Mouse (Mus musculus) midbrain, embryonic 15.5 days (tissue): ENCODE results near the gene Dab1. TPM values are rescaled to one million over a fixed set of nuclear protein-coding genes. Genes with fewer than 3 reads are reported as not detected.

ENCODE experiments used
- ATAC-seq: fragments of 200-750 bp; cut with Nextera tagmentation; replicated peaks from 2 replicates; pipeline ENCODE4 v1.8.0; 2017; ENCODE audit warnings: moderate TSS enrichment
- H3K27ac ChIP-seq: fragments of 300-500 bp; sonication (generic); 2 replicates; pipeline ENCODE4 v1.5.1; 2015; ENCODE audit warnings: mild to moderate bottlenecking, inconsistent platforms
- H3K27me3 ChIP-seq: fragments of 300-500 bp; sonication (generic); replicated peaks from 2 replicates; pipeline ENCODE4 v1.6.1; 2015; ENCODE audit warnings: inconsistent platforms
- H3K36me3 ChIP-seq: fragments of 300-500 bp; sonication (generic); replicated peaks from 2 replicates; pipeline ENCODE4 v1.6.1; 2015; ENCODE audit warnings: inconsistent platforms
- H3K4me1 ChIP-seq: fragments of 300-500 bp; sonication (generic); 2 replicates; pipeline ENCODE4 v1.6.1; 2015; ENCODE audit warnings: inconsistent platforms
- H3K4me2 ChIP-seq: fragments of 300-500 bp; sonication (generic); 2 replicates; pipeline ENCODE4 v1.6.1; 2015; ENCODE audit warnings: inconsistent platforms, mild to moderate bottlenecking, moderate library complexity
- H3K4me3 ChIP-seq: fragments of 300-500 bp; sonication (generic); 2 replicates; pipeline ENCODE4 v1.5.1; 2015; ENCODE audit warnings: mild to moderate bottlenecking, inconsistent platforms
- H3K9ac ChIP-seq: fragments of 300-500 bp; sonication (generic); 2 replicates; pipeline ENCODE4 v1.6.1; 2015; ENCODE audit warnings: mild to moderate bottlenecking, inconsistent platforms
- H3K9me3 ChIP-seq: fragments of 300-500 bp; sonication (generic); 2 replicates; pipeline ENCODE4 v1.6.1; 2016; ENCODE audit warnings: inconsistent platforms
- WGBS: fragments of 180-500 bp; shearing (Covaris S2); methylation state at CpG from one replicate; pipeline ENCODE4 v1.1.7; 2015; ENCODE audit warnings: mixed read lengths; 5-methylcytosine and 5-hydroxymethylcytosine counted together
- polyA plus RNA-seq: library from polyadenylated mRNA; unstranded; fragments of >200 nt; fragmentation: Nextera tagmentation; extraction: Ambion mirVana; gene quantifications from 2 replicates; pipeline ENCODE4 v1.2.1, GENCODE M21; 2015

Gene Dab1
- polyA plus RNA-seq, 1 experiment from 2014 or later, result 135 TPM

DNA sequence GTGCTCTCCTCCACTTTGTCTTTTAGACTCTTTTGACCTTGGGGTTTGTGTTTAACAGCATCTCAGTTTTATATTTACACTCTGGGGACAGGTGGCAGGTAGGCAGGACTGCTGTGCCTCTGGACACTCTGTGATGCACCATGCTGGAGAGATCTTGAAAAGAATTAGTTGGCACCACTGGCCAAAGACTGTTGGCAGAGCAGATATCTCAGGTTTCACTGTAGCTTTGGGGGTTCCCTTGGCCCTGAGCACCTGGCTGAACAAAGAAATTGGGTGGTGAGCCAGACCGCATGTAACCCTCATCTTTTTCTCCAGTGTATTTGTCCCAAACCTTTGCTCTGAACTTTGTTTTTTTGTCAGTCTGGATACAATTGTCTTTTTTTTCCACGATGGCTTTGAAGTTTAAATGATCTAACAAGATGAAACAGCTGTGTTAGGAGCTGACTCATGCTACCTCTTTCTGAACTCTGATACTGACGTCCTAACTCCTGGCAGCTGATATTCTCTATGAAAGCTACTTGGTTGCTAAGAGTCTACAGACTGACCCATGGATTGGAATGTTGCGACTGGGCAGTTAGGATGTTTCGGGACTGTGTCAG, 960.9 kb downstream of the Dab1 start:
- 0 out of 2 replicates have a peak, but pooled peaks cover 13% of the 10 kb centered on the region for H3K4me1 ChIP-seq
- no peaks in the 10 kb centered on the region for H3K9me3 ChIP-seq
- no peak overlapping the region for H3K4me3 ChIP-seq
- H3K27me3 ChIP-seq, result no peaks in the 10 kb centered on the region
- H3K9ac ChIP-seq, result no peak overlapping the region
- H3K4me2 ChIP-seq, result no peak overlapping the region
- no peaks in the 10 kb centered on the region for H3K36me3 ChIP-seq
- WGBS, result 77% methylated on average over 5 of the region's 5 CpGs
- no peak overlapping the region for H3K27ac ChIP-seq
- no peak for ATAC-seq

DNA sequence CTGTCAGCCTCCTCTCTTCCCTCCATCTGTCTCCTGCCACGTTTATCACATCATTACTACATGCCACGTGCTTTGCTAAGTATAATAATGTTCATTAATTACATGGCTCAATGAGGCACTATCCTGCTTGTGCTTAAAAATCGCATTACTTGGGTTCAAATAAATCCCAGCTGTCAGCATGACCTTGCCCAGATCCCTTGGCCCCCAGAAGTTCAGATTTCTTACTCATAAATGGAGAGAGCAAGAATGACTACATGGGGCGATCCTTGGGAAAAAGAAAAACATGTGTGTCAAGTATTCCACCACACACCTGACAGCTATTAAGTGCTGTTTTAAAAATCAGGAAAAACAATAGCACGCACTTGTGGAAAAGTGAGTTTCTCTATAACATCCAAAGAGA, 963.6 kb downstream of the Dab1 start:
- H3K4me1 ChIP-seq, result 0 out of 2 replicates have a peak, but pooled peaks cover 13% of the 10 kb centered on the region
- 55% methylated on average over 5 of the region's 5 CpGs for WGBS
- H3K4me3 ChIP-seq, result no peak overlapping the region
- no peak for ATAC-seq
- no peaks in the 10 kb centered on the region for H3K9me3 ChIP-seq
- H3K27me3 ChIP-seq, result no peaks in the 10 kb centered on the region
- no peaks in the 10 kb centered on the region for H3K36me3 ChIP-seq
- H3K27ac ChIP-seq, result no peak overlapping the region
- no peak overlapping the region for H3K9ac ChIP-seq
- no peak overlapping the region for H3K4me2 ChIP-seq

DNA sequence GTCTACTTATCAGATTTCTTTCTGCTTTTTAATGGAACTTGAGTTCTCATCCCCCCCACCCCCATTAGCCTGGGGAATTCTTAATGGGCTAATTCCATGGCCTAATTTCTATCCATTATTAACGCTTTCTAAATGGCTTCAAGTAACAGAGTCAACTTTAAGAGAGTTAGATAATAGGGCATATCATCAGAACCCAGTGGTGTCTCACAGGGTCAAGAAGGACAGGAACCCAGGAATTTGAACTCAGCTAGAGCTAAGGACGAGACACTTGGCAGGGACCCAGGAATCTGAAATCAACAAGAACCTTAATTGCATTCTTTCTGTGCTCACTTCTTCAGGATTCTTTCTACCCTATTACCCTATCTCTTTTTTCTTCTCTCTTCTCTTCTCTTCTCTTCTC, 968.7 kb downstream of the Dab1 start:
- no peaks in the 10 kb centered on the region for H3K27me3 ChIP-seq
- peaks cover 14% of the 10 kb centered on the region; the same call in 1 of the 2 replicates for H3K4me1 ChIP-seq
- WGBS, result 69% methylated on average over 2 of the region's 2 CpGs
- H3K36me3 ChIP-seq, result no peaks in the 10 kb centered on the region
- no peak overlapping the region for H3K9ac ChIP-seq
- no peaks in the 10 kb centered on the region for H3K9me3 ChIP-seq
- ATAC-seq, result no peak
- no peak overlapping the region for H3K4me3 ChIP-seq
- no peak overlapping the region for H3K27ac ChIP-seq
- H3K4me2 ChIP-seq, result no peak overlapping the region

DNA sequence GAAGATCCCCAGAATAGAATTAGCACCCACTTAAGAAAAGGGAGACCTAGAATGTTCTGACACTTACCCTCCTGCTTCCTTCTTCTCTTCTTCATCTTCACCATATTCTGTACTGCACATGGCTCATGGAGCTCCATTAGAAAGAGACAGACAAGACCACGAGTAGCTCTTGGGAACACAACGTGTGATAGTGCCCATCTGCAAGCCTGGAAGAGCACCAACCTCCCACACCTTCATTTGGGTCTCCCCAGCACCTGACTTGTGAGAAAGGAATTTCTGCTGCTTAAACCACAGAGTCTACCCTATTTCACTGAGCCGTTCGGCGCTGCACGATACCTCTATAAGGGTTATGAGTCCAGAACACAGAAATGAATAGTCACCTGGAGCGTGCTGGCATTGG, 977.8 kb downstream of the Dab1 start:
- WGBS, result 97% methylated on average over 7 of the region's 7 CpGs
- H3K4me3 ChIP-seq, result no peak overlapping the region
- no peak for ATAC-seq
- H3K4me2 ChIP-seq, result no peak overlapping the region
- H3K9ac ChIP-seq, result no peak overlapping the region
- no peaks in the 10 kb centered on the region for H3K36me3 ChIP-seq
- H3K9me3 ChIP-seq, result no peaks in the 10 kb centered on the region
- H3K27ac ChIP-seq, result no peak overlapping the region
- no peaks in the 10 kb centered on the region for H3K27me3 ChIP-seq
- peaks cover 1% of the 10 kb centered on the region; the same call in 1 of the 2 replicates for H3K4me1 ChIP-seq

DNA sequence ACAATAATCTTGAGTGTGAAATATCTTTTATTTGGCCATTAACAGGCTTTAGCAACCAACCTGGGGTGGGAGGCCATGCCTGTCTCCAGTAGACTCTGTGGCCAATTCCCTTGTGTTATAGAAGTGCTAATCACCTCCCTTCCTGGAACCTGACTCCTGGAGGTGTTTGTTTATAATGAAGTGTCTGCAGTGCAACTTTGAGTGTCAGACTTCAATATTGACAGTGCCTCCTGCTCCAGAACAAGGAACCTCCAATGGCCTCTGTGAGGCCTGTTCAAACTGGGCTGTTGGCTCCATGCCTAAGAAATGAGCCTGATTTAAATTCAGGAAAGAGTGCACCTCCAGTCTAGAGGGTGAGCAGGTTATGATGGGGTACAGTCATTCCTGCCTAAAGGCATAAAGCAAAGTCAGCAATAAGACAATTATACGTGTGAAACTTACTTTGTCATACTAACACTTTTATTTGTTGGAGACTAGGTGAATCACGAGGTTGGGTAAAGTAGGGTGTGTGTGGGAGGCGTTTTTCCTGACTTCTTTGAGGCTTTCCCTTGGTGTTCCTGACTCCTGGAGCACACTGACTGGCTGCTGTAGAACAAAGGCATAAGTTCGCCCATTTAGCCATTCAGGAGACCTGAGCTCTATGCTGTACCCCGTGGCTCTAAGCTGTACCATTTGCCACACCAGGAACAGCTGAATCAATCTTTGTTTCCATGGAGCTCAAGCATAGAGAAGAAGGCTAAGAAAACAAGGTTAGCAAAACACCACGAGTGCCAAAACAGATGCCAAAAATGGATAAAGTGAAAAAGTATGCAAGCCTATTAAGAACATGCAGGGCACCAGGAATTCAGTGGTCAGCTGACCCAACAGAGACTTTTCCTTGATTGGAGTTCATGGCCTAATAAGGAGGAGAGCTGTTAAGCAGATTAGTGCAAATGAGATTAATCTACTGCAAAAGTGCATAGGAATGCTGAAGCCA, 978.6 kb downstream of the Dab1 start:
- Histone ChIP-seq H3K4me3 (no peak overlapping the region), H3K4me1 (no peaks in the 10 kb centered on the region), H3K27me3 (no peaks in the 10 kb centered on the region), H3K9ac (no peak overlapping the region), H3K36me3 (no peaks in the 10 kb centered on the region), H3K27ac (0 out of 2 replicates have a peak overlapping the region, but pooled peaks have one; percentile 6), H3K4me2 (no peak overlapping the region), H3K9me3 (no peaks in the 10 kb centered on the region)
- ATAC-seq, result no peak
- 59% methylated on average over 6 of the region's 6 CpGs for WGBS

DNA sequence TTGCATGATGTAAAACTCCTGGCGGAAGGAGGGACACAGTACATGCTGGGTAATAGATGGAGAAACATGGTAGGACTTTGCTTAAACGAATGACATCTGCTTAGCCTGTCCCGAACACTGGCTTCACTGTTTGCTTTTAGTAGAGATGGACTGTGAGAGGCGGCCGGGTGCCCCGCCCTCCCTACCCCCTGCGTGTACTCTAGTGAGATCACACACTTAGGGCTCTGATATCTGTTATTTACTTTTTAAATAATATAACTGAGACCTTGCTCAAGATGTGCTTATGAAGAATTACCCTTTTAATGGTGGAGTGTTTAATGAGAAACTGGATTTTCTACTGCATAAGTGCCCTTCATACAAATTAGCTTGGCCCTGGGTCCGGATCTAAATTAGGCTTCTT, 983.6 kb downstream of the Dab1 start:
- H3K4me2 ChIP-seq, result no peak overlapping the region
- no peak overlapping the region for H3K9ac ChIP-seq
- no peaks in the 10 kb centered on the region for H3K27me3 ChIP-seq
- no peaks in the 10 kb centered on the region for H3K9me3 ChIP-seq
- H3K27ac ChIP-seq, result no peak overlapping the region
- H3K36me3 ChIP-seq, result no peaks in the 10 kb centered on the region
- H3K4me1 ChIP-seq, result peaks cover 7% of the 10 kb centered on the region; the same call in 1 of the 2 replicates
- 87% methylated on average over 8 of the region's 8 CpGs for WGBS
- no peak overlapping the region for H3K4me3 ChIP-seq
- ATAC-seq, result no peak

DNA sequence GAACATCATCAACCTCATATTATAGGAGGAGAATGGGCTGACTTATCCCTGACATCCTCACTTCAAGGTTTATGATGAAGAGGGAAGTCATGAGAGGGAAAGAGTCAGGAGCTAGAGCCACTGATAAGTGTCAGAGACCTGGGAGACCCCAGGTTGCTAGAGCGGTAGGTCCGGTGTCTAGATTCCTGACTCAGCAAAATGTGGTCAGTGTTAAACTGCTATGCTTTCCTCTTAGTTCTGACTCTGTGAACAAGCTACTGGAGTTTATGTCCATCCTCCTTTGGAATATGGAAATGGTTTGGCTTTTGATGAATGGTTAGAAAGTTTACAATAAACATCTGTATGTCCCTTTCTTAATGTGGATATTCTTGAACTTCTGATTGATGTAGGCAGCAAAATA, 985.1 kb downstream of the Dab1 start:
- Histone ChIP-seq H3K4me1 (peaks cover 7% of the 10 kb centered on the region; the same call in 1 of the 2 replicates), H3K4me3 (no peak overlapping the region), H3K36me3 (no peaks in the 10 kb centered on the region), H3K4me2 (no peak overlapping the region), H3K27me3 (no peaks in the 10 kb centered on the region), H3K9ac (no peak overlapping the region), H3K27ac (no peak overlapping the region), H3K9me3 (no peaks in the 10 kb centered on the region)
- WGBS, result 99% methylated on average over 2 of the region's 2 CpGs
- no peak for ATAC-seq

DNA sequence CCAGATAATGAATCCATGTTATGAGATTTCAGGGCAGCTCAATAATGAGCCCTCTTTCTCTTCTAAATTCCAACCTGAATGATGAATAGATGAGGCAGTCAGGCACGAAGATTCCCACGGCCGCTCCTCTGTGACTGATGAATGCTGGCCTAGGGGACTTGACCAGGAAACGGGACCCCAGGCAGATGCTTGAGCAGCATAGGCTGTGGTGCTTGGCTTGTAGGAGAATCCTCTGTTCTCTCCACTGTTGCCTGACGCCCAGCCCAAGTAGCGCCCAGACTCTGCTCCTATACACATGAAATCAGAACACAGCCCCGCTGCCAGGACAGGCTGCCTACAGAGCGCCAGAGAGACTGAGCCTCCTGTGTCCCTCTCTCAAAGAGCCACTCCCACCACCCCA, 987.7 kb downstream of the Dab1 start:
- H3K4me1 ChIP-seq, result peaks cover 7% of the 10 kb centered on the region; the same call in 1 of the 2 replicates
- H3K9me3 ChIP-seq, result no peaks in the 10 kb centered on the region
- 32% methylated on average over 8 of the region's 8 CpGs for WGBS
- H3K36me3 ChIP-seq, result no peaks in the 10 kb centered on the region
- H3K27ac ChIP-seq, result no peak overlapping the region
- no peaks in the 10 kb centered on the region for H3K27me3 ChIP-seq
- ATAC-seq, result 0 out of 2 replicates have a peak, but pooled peaks have one; percentile 33
- no peak overlapping the region for H3K4me3 ChIP-seq
- H3K4me2 ChIP-seq, result no peak overlapping the region
- H3K9ac ChIP-seq, result no peak overlapping the region

DNA sequence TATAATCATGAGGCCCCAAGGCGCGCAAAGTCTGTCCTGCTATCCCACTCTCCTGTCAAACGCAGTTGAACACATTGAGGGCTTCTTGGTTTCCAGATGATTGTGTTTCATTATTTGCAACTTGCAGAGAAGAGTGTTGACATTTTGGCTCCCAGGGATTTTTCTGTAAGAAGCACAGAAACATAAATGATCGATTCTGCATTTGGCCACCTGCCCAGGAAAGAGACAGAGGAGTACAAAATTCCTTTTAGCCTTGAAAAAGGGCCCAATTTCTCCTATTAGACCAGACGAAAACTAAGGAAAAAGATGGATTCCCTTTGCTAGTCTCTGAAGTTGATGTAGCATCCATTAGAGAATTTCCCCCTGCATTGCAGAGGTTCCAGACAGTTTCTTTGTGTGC, 988.5 kb downstream of the Dab1 start:
- no peak overlapping the region for H3K4me2 ChIP-seq
- no peaks in the 10 kb centered on the region for H3K36me3 ChIP-seq
- H3K27ac ChIP-seq, result no peak overlapping the region
- WGBS, result 66% methylated on average over 5 of the region's 5 CpGs
- peaks cover 7% of the 10 kb centered on the region; the same call in 1 of the 2 replicates for H3K4me1 ChIP-seq
- no peak overlapping the region for H3K9ac ChIP-seq
- H3K9me3 ChIP-seq, result no peaks in the 10 kb centered on the region
- ATAC-seq, result no peak
- H3K4me3 ChIP-seq, result no peak overlapping the region
- no peaks in the 10 kb centered on the region for H3K27me3 ChIP-seq

DNA sequence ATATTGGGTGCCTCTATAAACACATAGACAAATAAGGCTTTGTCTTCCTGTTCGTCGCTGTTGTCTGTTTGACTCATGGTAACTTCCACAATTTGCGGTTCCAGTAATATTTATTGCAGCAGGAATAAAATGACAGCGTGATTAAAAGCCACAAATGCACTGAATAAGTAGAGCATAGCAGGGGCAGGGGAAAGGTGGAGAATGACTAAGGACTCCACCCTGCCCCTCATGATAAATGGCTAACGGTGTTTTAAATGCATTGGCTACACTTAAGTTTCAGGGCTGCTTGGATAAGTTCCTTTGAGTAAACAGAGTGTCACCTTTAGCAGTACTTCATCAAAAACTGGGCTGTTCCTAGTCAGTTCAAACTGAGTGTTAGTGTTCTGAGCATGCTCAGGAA, 1000.3 kb downstream of the Dab1 start:
- Histone ChIP-seq H3K4me3 (no peak overlapping the region), H3K4me1 (peaks cover 12% of the 10 kb centered on the region; the same call in 1 of the 2 replicates), H3K9ac (no peak overlapping the region), H3K36me3 (no peaks in the 10 kb centered on the region), H3K27ac (peak overlapping the region; percentile 31; the same call in 1 of the 2 replicates), H3K27me3 (no peaks in the 10 kb centered on the region), H3K9me3 (no peaks in the 10 kb centered on the region), H3K4me2 (no peak overlapping the region)
- ATAC-seq, result no peak
- WGBS, result 85% methylated on average over 5 of the region's 5 CpGs

DNA sequence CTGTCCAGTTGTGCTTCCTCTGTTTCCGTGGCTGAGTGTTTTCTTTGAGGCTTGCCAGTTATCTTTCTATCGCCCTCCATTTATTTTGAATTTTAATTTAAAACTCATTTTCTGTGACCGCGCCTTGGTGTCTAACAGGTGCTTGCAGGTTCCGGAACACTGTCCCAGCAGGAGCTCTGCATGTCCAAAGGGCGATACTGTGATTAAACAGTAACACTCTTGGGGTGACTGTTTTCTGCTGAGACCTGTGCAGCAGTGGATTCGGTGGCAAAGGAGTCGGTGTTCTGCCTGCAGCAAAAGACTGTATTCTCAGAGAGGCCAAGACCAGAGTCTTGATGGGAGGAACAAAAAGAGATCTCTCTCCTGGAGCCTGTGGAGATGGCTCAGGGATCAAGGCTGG, 1006.2 kb downstream of the Dab1 start:
- no peak overlapping the region for H3K9ac ChIP-seq
- WGBS, result 83% methylated on average over 8 of the region's 8 CpGs
- ATAC-seq, result no peak
- H3K9me3 ChIP-seq, result no peaks in the 10 kb centered on the region
- H3K27ac ChIP-seq, result no peak overlapping the region
- H3K4me1 ChIP-seq, result no peaks in the 10 kb centered on the region
- H3K36me3 ChIP-seq, result no peaks in the 10 kb centered on the region
- no peak overlapping the region for H3K4me3 ChIP-seq
- H3K4me2 ChIP-seq, result no peak overlapping the region
- H3K27me3 ChIP-seq, result no peaks in the 10 kb centered on the region

DNA sequence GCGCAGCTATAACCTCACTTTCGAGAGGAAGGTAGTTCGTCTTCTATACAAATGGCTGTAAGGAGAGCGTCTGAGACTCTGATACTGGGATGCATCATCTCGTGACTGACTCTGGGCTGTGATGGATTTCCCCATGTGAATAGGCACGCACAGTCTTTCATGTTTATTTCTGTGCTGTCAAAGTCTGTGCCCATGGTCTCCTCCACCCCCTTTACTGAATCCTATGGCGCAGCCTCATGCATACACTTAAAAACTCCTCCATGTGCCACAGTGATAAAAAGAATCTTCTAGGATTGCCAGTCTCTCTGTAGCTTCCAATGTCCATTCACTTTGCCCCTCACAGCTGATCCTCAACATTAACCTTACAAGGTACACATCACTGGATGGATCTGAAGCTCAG, 1009.5 kb downstream of the Dab1 start:
- H3K4me1 ChIP-seq, result no peaks in the 10 kb centered on the region
- H3K27ac ChIP-seq, result no peak overlapping the region
- H3K27me3 ChIP-seq, result no peaks in the 10 kb centered on the region
- H3K4me2 ChIP-seq, result no peak overlapping the region
- H3K9me3 ChIP-seq, result no peaks in the 10 kb centered on the region
- no peak for ATAC-seq
- H3K9ac ChIP-seq, result no peak overlapping the region
- no peaks in the 10 kb centered on the region for H3K36me3 ChIP-seq
- no peak overlapping the region for H3K4me3 ChIP-seq
- 75% methylated on average over 7 of the region's 7 CpGs for WGBS
